Mouse (Mus musculus) liver, adult 2 months (tissue): ENCODE data around the gene Lzts2. TPM values are rescaled to one million over a fixed set of nuclear protein-coding genes. Genes with fewer than 3 reads are reported as not detected.
A peak's percentile ranks its signal among the peaks of the same experiment; 100 is the strongest.

Experiments
- DNase-seq: peaks from one replicate; pipeline ENCODE4 v3.0.0-alpha.2; 2011; ENCODE audit warnings: low read depth, low spot score; ENCODE audit errors: extremely low read depth
- H3K27ac ChIP-seq: fragments of 200-500 bp; replicated peaks from 2 replicates; pipeline ENCODE4 v1.5.1; 2012; ENCODE audit warnings: low read depth, mild to moderate bottlenecking, control low read depth, inconsistent platforms, low read length; ENCODE audit not compliant: insufficient read depth
- H3K27me3 ChIP-seq: fragments of 200-500 bp; 2 replicates; pipeline ENCODE4 v1.6.1; 2012; ENCODE audit warnings: mild to moderate bottlenecking, moderate library complexity, low read length, inconsistent platforms; ENCODE audit not compliant: control insufficient read depth, insufficient read depth
- H3K36me3 ChIP-seq: fragments of 200-500 bp; 2 replicates; pipeline ENCODE4 v1.6.1; 2012; ENCODE audit warnings: low read length, inconsistent platforms; ENCODE audit not compliant: control insufficient read depth, insufficient read depth
- H3K4me1 ChIP-seq: fragments of 200-500 bp; 2 replicates; pipeline ENCODE4 v1.6.1; 2011; ENCODE audit warnings: low read length; ENCODE audit not compliant: control insufficient read depth, insufficient read depth
- H3K4me3 ChIP-seq: fragments of 200-500 bp; 2 replicates; pipeline ENCODE4 v1.5.1; 2011; ENCODE audit warnings: low read depth, mild to moderate bottlenecking, control low read depth, low read length, moderate library complexity; ENCODE audit not compliant: insufficient read depth
- H3K79me2 ChIP-seq: fragments of 200-500 bp; 2 replicates; pipeline ENCODE4 v1.6.1; 2012; ENCODE audit warnings: inconsistent platforms, mild to moderate bottlenecking, low read length, moderate library complexity; ENCODE audit not compliant: control insufficient read depth, insufficient read depth
- H3K9ac ChIP-seq: fragments of 200-500 bp; 2 replicates; pipeline ENCODE4 v1.6.1; 2012; ENCODE audit warnings: low read depth, mild to moderate bottlenecking, control low read depth, inconsistent platforms, low read length
- CTCF ChIP-seq: fragments of 200-500 bp; IDR thresholded peaks from 2 replicates; pipeline ENCODE4 v1.5.1; 2011; ENCODE audit warnings: low read depth, low read length, control low read depth
- POLR2A ChIP-seq: fragments of 200-500 bp; IDR thresholded peaks from 2 replicates; pipeline ENCODE4 v1.6.1; 2011; ENCODE audit warnings: low read length, control low read depth; ENCODE audit not compliant: insufficient read depth; ENCODE audit errors: extremely low read depth
- WGBS: fragments of 180-500 bp; shearing (Covaris S2); methylation state at CpG from one replicate; pipeline ENCODE4 v1.1.7; 2018; 5-methylcytosine and 5-hydroxymethylcytosine counted together
- polyA plus RNA-seq: library from polyadenylated mRNA; depleted of rRNA; stranded (reverse); fragments of >200 nt; gene quantifications from 2 replicates; pipeline ENCODE4 v1.2.3, GENCODE M21; 2012
- total RNA-seq: library from RNA; depleted of rRNA; stranded (reverse); fragments of >200 nt; gene quantifications from 2 replicates; pipeline ENCODE4 v1.2.3, GENCODE M21; 2014

Lzts2 gene
- total and polyA plus RNA-seq, 2 experiments, result 3.4 to 14.3 TPM

GRCm38 (mm10) chr19:44982477-44983115, 31.6 kb upstream of the Lzts2 start:
- Histone ChIP-seq H3K27me3 (no peaks in the 10 kb centered on the region), H3K27ac (peak overlapping the region; percentile 76), H3K36me3 (peaks cover 15% of the 10 kb centered on the region), H3K9ac (peak overlapping the region; percentile 28; the same call in 1 of the 2 replicates), H3K4me1 (peaks cover 23% of the 10 kb centered on the region), H3K79me2 (no peaks in the 10 kb centered on the region), H3K4me3 (no peak overlapping the region)
- peak; percentile 89 for DNase-seq
- TF ChIP-seq CTCF, result no peak
- TF ChIP-seq POLR2A, result no peak
- 17% methylated on average over 7 of the region's 7 CpGs for WGBS

GRCm38 (mm10) chr19:44983366-44983765, 30.8 kb upstream of the Lzts2 start:
- H3K27ac ChIP-seq, result peak overlapping the region; percentile 50
- no peaks in the 10 kb centered on the region for H3K27me3 ChIP-seq
- 63% methylated on average over 6 of the region's 6 CpGs for WGBS
- no peak for TF ChIP-seq POLR2A
- no peak for TF ChIP-seq CTCF
- no peaks in the 10 kb centered on the region for H3K79me2 ChIP-seq
- H3K36me3 ChIP-seq, result peaks cover 11% of the 10 kb centered on the region
- DNase-seq, result peak; percentile 32
- no peak overlapping the region for H3K4me3 ChIP-seq
- H3K9ac ChIP-seq, result no peak overlapping the region
- peaks cover 26% of the 10 kb centered on the region for H3K4me1 ChIP-seq

- 65% methylated on average over 4 of the region's 4 CpGs for WGBS
- Histone ChIP-seq H3K27me3 (no peaks in the 10 kb centered on the region), H3K27ac (peak overlapping the region; percentile 69), H3K9ac (no peak overlapping the region), H3K79me2 (no peaks in the 10 kb centered on the region), H3K4me1 (peaks cover 28% of the 10 kb centered on the region), H3K36me3 (peaks cover 5% of the 10 kb centered on the region; the same call in 1 of the 2 replicates), H3K4me3 (no peak overlapping the region)
- TF ChIP-seq POLR2A, result no peak
- TF ChIP-seq CTCF, result no peak
- no peak for DNase-seq
These were observed 29.8 kb upstream of the Lzts2 start for GRCm38 (mm10) chr19:44984420-44984819.

GRCm38 (mm10) chr19:44985159-44985988, 28.8 kb upstream of the Lzts2 start:
- peak; percentile 90 for DNase-seq
- Histone ChIP-seq H3K4me3 (no peak overlapping the region), H3K36me3 (peaks cover 5% of the 10 kb centered on the region; the same call in 1 of the 2 replicates), H3K79me2 (no peaks in the 10 kb centered on the region), H3K9ac (no peak overlapping the region), H3K27me3 (no peaks in the 10 kb centered on the region), H3K4me1 (peaks cover 28% of the 10 kb centered on the region), H3K27ac (peak overlapping the region; percentile 69)
- TF ChIP-seq POLR2A, result no peak
- 11% methylated on average over 5 of the region's 5 CpGs for WGBS

GRCm38 (mm10) chr19:44987004-44987403, 27.2 kb upstream of the Lzts2 start:
- Histone ChIP-seq H3K36me3 (no peaks in the 10 kb centered on the region), H3K27ac (no peak overlapping the region), H3K27me3 (no peaks in the 10 kb centered on the region), H3K79me2 (peaks cover 3% of the 10 kb centered on the region; the same call in 1 of the 2 replicates), H3K9ac (no peak overlapping the region), H3K4me3 (no peak overlapping the region), H3K4me1 (peaks cover 35% of the 10 kb centered on the region)
- 83% methylated on average over 6 of the region's 6 CpGs for WGBS
- DNase-seq, result no peak
- TF ChIP-seq POLR2A (no peak), CTCF (no peak)
